Mouse (Mus musculus) heart, adult 2 months (tissue): ENCODE data around the gene Tmem151b.

Experiments
- CTCF ChIP-seq: fragments of 200-600 bp; IDR thresholded peaks from 2 replicates; pipeline ENCODE4 v1.8.1; 2022; ENCODE audit warnings: antibody characterized with exemption, mild to moderate bottlenecking, moderate library complexity
- EP300 ChIP-seq: fragments of 200-500 bp; IDR thresholded peaks from 2 replicates; pipeline ENCODE4 v1.6.1; 2011; ENCODE audit warnings: low read depth, low read length, control low read depth; ENCODE audit not compliant: insufficient read depth
- POLR2A ChIP-seq: fragments of 200-500 bp; IDR thresholded peaks from 2 replicates; pipeline ENCODE4 v1.6.1; 2011; ENCODE audit warnings: mild to moderate bottlenecking, low read depth, low read length, control low read depth; ENCODE audit not compliant: insufficient read depth

DNA sequence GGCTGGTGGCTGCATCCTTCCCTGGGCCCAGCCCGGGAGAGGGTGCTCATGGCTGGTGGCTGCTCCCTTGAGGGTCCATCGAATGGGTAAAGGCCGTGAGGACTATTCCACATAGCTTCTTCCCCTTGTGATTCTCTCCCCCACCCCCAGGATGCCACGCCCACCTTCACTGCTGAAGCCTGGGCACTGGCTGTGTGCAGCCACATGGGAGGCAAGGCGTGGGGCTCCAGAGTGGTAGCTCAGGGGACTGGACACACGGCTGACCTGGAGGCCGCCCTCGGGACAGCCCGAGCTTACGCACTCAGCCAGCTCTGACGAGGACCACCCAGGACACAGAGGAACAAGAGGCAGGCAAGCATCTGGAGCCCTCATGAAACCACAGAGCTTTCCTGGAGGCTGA, 29.3 kb downstream of the Tmem151b start:
- TF ChIP-seq CTCF (no peak), POLR2A (no peak), EP300 (no peak)
